Mouse (Mus musculus) right cerebral cortex, adult 2 months (tissue): Measurements from ENCODE around the gene Cltc.

Experiments used
- DNase-seq, 2 experiments: peaks; one replicate each; pipeline ENCODE4 v3.0.0; 2021 to 2022; ENCODE audit warnings: low spot score in 2 of 2

The Cltc gene

GRCm38 (mm10) chr11:86683395-86684125 lies 73.8 kb downstream of the Cltc start, which contains the start of the genes Vmp1 and Ptrh2:
Gene Vmp1 (minus strand): TSS chr11:86683836.
Gene Ptrh2 (plus strand): TSS chr11:86683985.
- peak; percentile 89 to 93 for DNase-seq

- no peak for DNase-seq
These were observed 74.5 kb downstream of the Cltc start for GRCm38 (mm10) chr11:86682861-86683260.

GRCm38 (mm10) chr11:86681423-86681822 lies 75.9 kb downstream of the Cltc start:
- no peak for DNase-seq

- DNase-seq, result no peak
These were observed 76.6 kb downstream of the Cltc start for GRCm38 (mm10) chr11:86680729-86681128.

- no peak for DNase-seq
These were observed 78.4 kb downstream of the Cltc start for GRCm38 (mm10) chr11:86678957-86679356.

GRCm38 (mm10) chr11:86675520-86675919 lies 81.8 kb downstream of the Cltc start:
- no peak for DNase-seq

- no peak for DNase-seq
These were observed 84.6 kb downstream of the Cltc start for GRCm38 (mm10) chr11:86672772-86673171.

- no peak for DNase-seq
These were observed 86.2 kb downstream of the Cltc start for GRCm38 (mm10) chr11:86671041-86671675.

- no peak for DNase-seq
These were observed 89.2 kb downstream of the Cltc start for GRCm38 (mm10) chr11:86668169-86668568.

GRCm38 (mm10) chr11:86667553-86667952 lies 89.8 kb downstream of the Cltc start:
- no peak for DNase-seq

- DNase-seq, result no peak
These were observed 93.0 kb downstream of the Cltc start for GRCm38 (mm10) chr11:86664406-86664805.

- no peak for DNase-seq
These were observed 93.4 kb downstream of the Cltc start for GRCm38 (mm10) chr11:86663977-86664376.

- no peak for DNase-seq
These were observed 94.1 kb downstream of the Cltc start for GRCm38 (mm10) chr11:86662986-86663895.

GRCm38 (mm10) chr11:86657863-86658262 lies 99.5 kb downstream of the Cltc start:
- no peak for DNase-seq

GRCm38 (mm10) chr11:86656849-86657567 lies 100.4 kb downstream of the Cltc start:
- DNase-seq, result no peak

- DNase-seq, result no peak
These were observed 101.7 kb downstream of the Cltc start for GRCm38 (mm10) chr11:86655671-86656070.

- no peak for DNase-seq
These were observed 103.3 kb downstream of the Cltc start for GRCm38 (mm10) chr11:86654096-86654495.

- peak; percentile 52 to 54 for DNase-seq
These were observed 103.9 kb downstream of the Cltc start for GRCm38 (mm10) chr11:86653446-86653845.

- DNase-seq, result no peak
These were observed 104.8 kb downstream of the Cltc start for GRCm38 (mm10) chr11:86652578-86652979.

- no peak for DNase-seq
These were observed 106.7 kb downstream of the Cltc start for GRCm38 (mm10) chr11:86650676-86651075.

GRCm38 (mm10) chr11:86649542-86649941 lies 107.8 kb downstream of the Cltc start:
- DNase-seq, result no peak
